8 mouse cellular contexts compared by ENCODE assay signal in the genomic region with DNA sequence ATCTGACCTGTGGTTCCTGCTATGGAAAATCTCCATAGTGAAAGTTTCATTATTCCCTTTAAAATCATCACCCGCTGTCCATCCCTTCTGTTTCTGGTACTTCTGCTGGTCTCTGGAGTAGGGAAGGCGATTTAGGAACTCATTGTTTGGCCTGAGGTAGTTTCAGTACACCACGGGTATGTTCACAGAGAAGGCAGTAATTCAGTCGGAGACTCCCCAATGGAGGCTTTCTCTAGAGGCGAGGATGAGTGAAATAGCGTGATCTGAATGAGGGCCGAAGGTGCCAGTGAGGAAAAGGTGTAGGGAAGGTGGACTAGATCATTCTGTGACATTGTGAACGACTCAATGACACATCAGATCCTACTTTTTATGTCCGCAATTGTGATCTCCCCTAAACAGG. TPM values are rescaled to one million over a fixed set of nuclear protein-coding genes. Genes with fewer than 3 reads are reported as not detected.
DNase-seq lines count a peak whose midpoint lies in the region; ATAC-seq and TF ChIP-seq lines count a peak whose summit lies in the region.

No protein-coding gene starts in this region.

- DNase-seq in lung, postnatal 0 days (ENCODE audit: low spot score), result no peak
- DNase-seq in lung, postnatal 4 days, result no peak
- DNase-seq in adrenal gland, postnatal 14 days, result no peak
- DNase-seq in cerebellum, postnatal 36 days, result no peak
- no peak for DNase-seq in lung, postnatal 10 days

- 5% methylated on average over 9 of the region's 9 CpGs for WGBS in lung, postnatal 0 days
- 9% methylated on average over 9 of the region's 9 CpGs for WGBS in embryonic facial prominence, embryonic 12.5 days
- WGBS in intestine, postnatal 0 days, result 7% methylated on average over 9 of the region's 9 CpGs
- WGBS in olfactory bulb, adult 2 months, result 2% methylated on average over 9 of the region's 9 CpGs

- peak overlapping the region; percentile 58 for H3K9ac ChIP-seq in lung, postnatal 0 days (replicated peaks; ENCODE audit: low read depth)
- peak overlapping the region; percentile 78 for H3K9ac ChIP-seq in embryonic facial prominence, embryonic 12.5 days
- H3K9ac ChIP-seq in intestine, postnatal 0 days (ENCODE audit: low read depth, low read length), result peak overlapping the region; percentile 48

- no peak for TF ChIP-seq POLR2A in olfactory bulb, adult 2 months (IDR thresholded peaks at IDR 0.05; ENCODE audit: insufficient read depth, low read depth, low read length)

- ATAC-seq in lung, postnatal 0 days, result no peak
- no peak for ATAC-seq in embryonic facial prominence, embryonic 12.5 days (ENCODE audit: insufficient number of reproducible peaks, insufficient read depth, low FRiP score, low TSS enrichment)
- no peak for ATAC-seq in intestine, postnatal 0 days

- no peaks in the 10 kb centered on the region for H3K27me3 ChIP-seq in lung, postnatal 0 days (replicated peaks; ENCODE audit: insufficient read depth, low read length)
- no peaks in the 10 kb centered on the region for H3K27me3 ChIP-seq in embryonic facial prominence, embryonic 12.5 days
- no peaks in the 10 kb centered on the region for H3K27me3 ChIP-seq in intestine, postnatal 0 days (replicated peaks; ENCODE audit: control insufficient read depth, insufficient read depth, low read length)

- peaks cover 9% of the 10 kb centered on the region; the same call in 1 of the 2 replicates for H3K36me3 ChIP-seq in lung, postnatal 0 days (ENCODE audit: insufficient read depth, low read length)
- H3K36me3 ChIP-seq in embryonic facial prominence, embryonic 12.5 days, result peaks cover 58% of the 10 kb centered on the region
- peaks cover 39% of the 10 kb centered on the region for H3K36me3 ChIP-seq in intestine, postnatal 0 days (ENCODE audit: control insufficient read depth, insufficient read depth)

- peak overlapping the region; percentile 70 for H3K27ac ChIP-seq in lung, postnatal 0 days (ENCODE audit: low read length)
- peak overlapping the region; percentile 73 for H3K27ac ChIP-seq in embryonic facial prominence, embryonic 12.5 days
- H3K27ac ChIP-seq in intestine, postnatal 0 days (ENCODE audit: low read depth, low read length), result peak overlapping the region; percentile 41
- H3K27ac ChIP-seq in olfactory bulb, adult 2 months (ENCODE audit: insufficient read depth, low read depth, low read length), result no peak overlapping the region

- peak overlapping the region; percentile 82 for H3K4me2 ChIP-seq in lung, postnatal 0 days (replicated peaks; ENCODE audit: low read depth, low read length)
- H3K4me2 ChIP-seq in embryonic facial prominence, embryonic 12.5 days (replicated peaks), result peak overlapping the region; percentile 83
- peak overlapping the region; percentile 81 for H3K4me2 ChIP-seq in intestine, postnatal 0 days (replicated peaks; ENCODE audit: low read depth)

- no peaks in the 10 kb centered on the region for H3K9me3 ChIP-seq in lung, postnatal 0 days (ENCODE audit: low read length)
- no peaks in the 10 kb centered on the region for H3K9me3 ChIP-seq in embryonic facial prominence, embryonic 12.5 days
- H3K9me3 ChIP-seq in intestine, postnatal 0 days (ENCODE audit: control insufficient read depth), result no peaks in the 10 kb centered on the region

- H3K4me1 ChIP-seq in lung, postnatal 0 days (ENCODE audit: insufficient read depth, low read depth, low read length), result peaks cover 5% of the 10 kb centered on the region; the same call in 1 of the 2 replicates
- peaks cover 21% of the 10 kb centered on the region for H3K4me1 ChIP-seq in embryonic facial prominence, embryonic 12.5 days
- H3K4me1 ChIP-seq in intestine, postnatal 0 days (replicated peaks; ENCODE audit: control insufficient read depth, insufficient read depth, low read length), result no peaks in the 10 kb centered on the region
- no peaks in the 10 kb centered on the region for H3K4me1 ChIP-seq in olfactory bulb, adult 2 months (ENCODE audit: control insufficient read depth, insufficient read depth, low read length)

- no peak for TF ChIP-seq CTCF in lung, postnatal 0 days (IDR thresholded peaks at IDR 0.05)
- no peak for TF ChIP-seq CTCF in intestine, postnatal 0 days (IDR thresholded peaks at IDR 0.05; ENCODE audit: low read depth)
- no peak for TF ChIP-seq CTCF in olfactory bulb, adult 2 months (IDR thresholded peaks at IDR 0.05; ENCODE audit: insufficient read depth, low read depth, low read length)

- no peak for TF ChIP-seq EP300 in lung, postnatal 0 days (IDR thresholded peaks at IDR 0.05)

- H3K4me3 ChIP-seq in lung, postnatal 0 days (ENCODE audit: low read depth, low read length), result peak overlapping the region; percentile 64
- peak overlapping the region; percentile 77 for H3K4me3 ChIP-seq in embryonic facial prominence, embryonic 12.5 days
- peak overlapping the region; percentile 53 for H3K4me3 ChIP-seq in intestine, postnatal 0 days (ENCODE audit: low read depth, low read length)
- H3K4me3 ChIP-seq in olfactory bulb, adult 2 months (ENCODE audit: insufficient read depth, low read depth, low read length), result peak overlapping the region; percentile 72

RNA-seq across cellular contexts. Expression of a gene that starts 0.5 kb away (rescaled TPM):
- polyA plus RNA-seq in lung, postnatal 0 days (2015; fragmentation: Nextera tagmentation; extraction: Ambion mirVana), result 12.8 and 13.6 TPM in 2 replicates
- 35.6 and 38.1 TPM in 2 replicates for polyA plus RNA-seq in embryonic facial prominence, embryonic 12.5 days (2016; fragmentation: Nextera tagmentation; extraction: Ambion mirVana)
- polyA plus RNA-seq in intestine, postnatal 0 days (2015; fragmentation: Nextera tagmentation; extraction: Ambion mirVana), result 10.7 and 11.1 TPM in 2 replicates
- not detected in 2 replicates for polyA plus RNA-seq in olfactory bulb, adult 2 months (2012; ENCODE audit: insufficient read depth, insufficient read length, low replicate concordance, missing spikeins)
- 20.2 and 21.7 TPM in 2 replicates for total RNA-seq in adrenal gland, postnatal 14 days (2021)

RNA-seq across cellular contexts. Expression of a gene that starts 12.5 kb away (rescaled TPM):
- polyA plus RNA-seq in lung, postnatal 0 days (2015; fragmentation: Nextera tagmentation; extraction: Ambion mirVana), result 81.8 and 84.7 TPM in 2 replicates
- polyA plus RNA-seq in embryonic facial prominence, embryonic 12.5 days (2016; fragmentation: Nextera tagmentation; extraction: Ambion mirVana), result 202 and 211 TPM in 2 replicates
- polyA plus RNA-seq in intestine, postnatal 0 days (2015; fragmentation: Nextera tagmentation; extraction: Ambion mirVana), result 53.1 and 54.1 TPM in 2 replicates
- not detected in 2 replicates for polyA plus RNA-seq in olfactory bulb, adult 2 months (2012; ENCODE audit: insufficient read depth, insufficient read length, low replicate concordance, missing spikeins)
- total RNA-seq in adrenal gland, postnatal 14 days (2021), result 93.1 and 105 TPM in 2 replicates

RNA-seq across cellular contexts. Expression of a gene that starts 12.7 kb away (rescaled TPM):
- polyA plus RNA-seq in lung, postnatal 0 days (2015; fragmentation: Nextera tagmentation; extraction: Ambion mirVana), result 153 and 159 TPM in 2 replicates
- polyA plus RNA-seq in embryonic facial prominence, embryonic 12.5 days (2016; fragmentation: Nextera tagmentation; extraction: Ambion mirVana), result 471 and 477 TPM in 2 replicates
- 164 and 168 TPM in 2 replicates for polyA plus RNA-seq in intestine, postnatal 0 days (2015; fragmentation: Nextera tagmentation; extraction: Ambion mirVana)
- polyA plus RNA-seq in olfactory bulb, adult 2 months (2012; ENCODE audit: insufficient read depth, insufficient read length, low replicate concordance, missing spikeins), result 678 TPM in 1 of 2 replicates, not detected in the other
- 355 and 413 TPM in 2 replicates for total RNA-seq in adrenal gland, postnatal 14 days (2021)

RNA-seq across cellular contexts. Expression of a gene that starts 24.8 kb away (rescaled TPM):
- 28.6 and 30.5 TPM in 2 replicates for polyA plus RNA-seq in lung, postnatal 0 days (2015; fragmentation: Nextera tagmentation; extraction: Ambion mirVana)
- polyA plus RNA-seq in embryonic facial prominence, embryonic 12.5 days (2016; fragmentation: Nextera tagmentation; extraction: Ambion mirVana), result 29.0 and 29.7 TPM in 2 replicates
- polyA plus RNA-seq in intestine, postnatal 0 days (2015; fragmentation: Nextera tagmentation; extraction: Ambion mirVana), result 12.0 and 13.6 TPM in 2 replicates
- not detected in 2 replicates for polyA plus RNA-seq in olfactory bulb, adult 2 months (2012; ENCODE audit: insufficient read depth, insufficient read length, low replicate concordance, missing spikeins)
- total RNA-seq in adrenal gland, postnatal 14 days (2021), result 45.4 and 49.5 TPM in 2 replicates

RNA-seq across cellular contexts. Expression of a gene that starts 25.0 kb away (rescaled TPM):
- polyA plus RNA-seq in lung, postnatal 0 days (2015; fragmentation: Nextera tagmentation; extraction: Ambion mirVana), result 4.9 and 5.7 TPM in 2 replicates
- 2.7 and 3.0 TPM in 2 replicates for polyA plus RNA-seq in embryonic facial prominence, embryonic 12.5 days (2016; fragmentation: Nextera tagmentation; extraction: Ambion mirVana)
- polyA plus RNA-seq in intestine, postnatal 0 days (2015; fragmentation: Nextera tagmentation; extraction: Ambion mirVana), result 6.3 and 6.7 TPM in 2 replicates
- not detected in 2 replicates for polyA plus RNA-seq in olfactory bulb, adult 2 months (2012; ENCODE audit: insufficient read depth, insufficient read length, low replicate concordance, missing spikeins)
- 25.7 and 33.3 TPM in 2 replicates for total RNA-seq in adrenal gland, postnatal 14 days (2021)

Comparison
In these comparisons a context has a peak if more than half of its experiments do, and no peak if none do; other contexts are left out.
1. RNA of a gene that starts 0.5 kb away (polyA plus RNA-seq): 35.6 to 38.1 TPM in embryonic facial prominence, embryonic 12.5 days, 12.8 to 13.6 TPM in lung, postnatal 0 days and 10.7 to 11.1 TPM in intestine, postnatal 0 days; not detected in olfactory bulb, adult 2 months; every median in the first group is over 10 times any median in the second.
2. Peak in every context shown above with its lines, with median percentiles within 50 percentile points of each other: H3K4me2 ChIP-seq, H3K4me3 ChIP-seq and H3K9ac ChIP-seq.